Mouse (Mus musculus): Measurements from ENCODE around the gene Ppp1r8.
"Not testable (repeated sequence)": the region's sequence is repeated elsewhere in the genome, so short reads cannot be mapped to it uniquely, and the experiment has no call there.

Ppp1r8 gene

DNA sequence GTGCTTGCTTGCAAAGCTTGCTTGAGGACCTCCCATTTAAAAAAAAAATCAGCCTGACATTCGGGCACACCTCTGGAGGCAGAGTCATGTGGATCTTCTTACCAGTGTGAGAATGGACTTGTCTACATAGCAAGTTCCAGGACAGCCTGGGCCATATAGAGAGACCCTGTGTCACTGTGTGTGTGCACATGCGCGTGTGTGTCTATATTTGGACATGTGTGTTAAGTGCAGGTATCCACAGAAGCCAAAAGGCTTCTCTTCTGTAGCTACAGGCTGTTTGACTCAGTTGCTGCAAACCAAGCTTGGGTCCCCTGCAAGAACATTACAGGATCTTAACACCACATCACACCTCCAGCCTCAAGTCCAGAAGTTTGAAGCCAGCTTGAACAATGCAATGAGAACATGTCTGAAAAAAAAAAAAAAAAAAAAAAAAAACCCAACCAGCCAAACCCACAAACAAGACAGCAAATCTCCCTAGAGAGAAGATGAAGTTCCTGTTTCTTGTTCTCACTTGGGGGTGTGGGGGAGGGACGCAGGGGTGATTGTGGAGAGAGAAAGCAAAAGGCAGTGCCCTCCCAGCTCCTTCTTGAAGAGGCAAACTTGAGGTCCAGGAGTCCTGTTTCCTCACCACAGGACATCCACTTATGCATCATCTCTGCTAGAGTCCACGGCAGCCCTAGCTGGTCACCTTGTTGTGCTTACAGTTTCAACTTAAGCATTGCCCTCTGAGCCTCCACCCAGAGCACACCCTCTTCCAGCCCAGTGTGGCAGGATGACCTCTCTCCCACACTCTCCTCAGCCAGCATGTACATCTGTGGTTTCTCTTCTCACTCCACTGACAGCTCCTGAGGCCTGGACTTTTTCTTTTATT is 35.0 kb downstream of the Ppp1r8 start:
- intact Hi-C loops (cut with DNase I) = no loop called here

DNA sequence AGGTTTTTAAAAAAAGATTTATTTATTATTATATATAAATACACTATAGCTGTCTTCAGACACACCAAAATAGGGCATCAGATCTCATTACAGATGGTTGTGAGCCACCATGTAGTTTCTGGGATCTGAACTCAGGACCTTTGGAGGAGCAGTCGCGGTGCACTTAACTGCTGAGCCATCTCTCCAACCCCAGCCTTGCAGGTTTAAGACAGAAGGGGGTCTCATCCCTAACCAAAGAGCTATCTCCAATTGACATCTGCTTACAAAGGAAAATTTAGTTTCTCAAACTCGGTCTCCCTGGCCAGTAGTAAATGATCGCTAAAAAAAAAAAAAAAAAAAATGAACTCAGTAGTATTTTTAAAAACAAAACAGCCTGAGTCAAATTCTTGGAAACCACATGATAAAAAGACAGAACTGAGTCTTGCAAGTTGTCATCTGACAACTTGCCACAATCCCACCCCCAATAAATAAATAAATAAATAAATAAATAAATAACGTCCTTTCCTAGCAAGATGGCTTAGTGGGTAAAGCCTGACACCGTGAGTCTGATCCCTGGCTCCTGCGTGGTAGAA is 36.3 kb downstream of the Ppp1r8 start:
- intact Hi-C loops (cut with DNase I) = no loop called here

DNA sequence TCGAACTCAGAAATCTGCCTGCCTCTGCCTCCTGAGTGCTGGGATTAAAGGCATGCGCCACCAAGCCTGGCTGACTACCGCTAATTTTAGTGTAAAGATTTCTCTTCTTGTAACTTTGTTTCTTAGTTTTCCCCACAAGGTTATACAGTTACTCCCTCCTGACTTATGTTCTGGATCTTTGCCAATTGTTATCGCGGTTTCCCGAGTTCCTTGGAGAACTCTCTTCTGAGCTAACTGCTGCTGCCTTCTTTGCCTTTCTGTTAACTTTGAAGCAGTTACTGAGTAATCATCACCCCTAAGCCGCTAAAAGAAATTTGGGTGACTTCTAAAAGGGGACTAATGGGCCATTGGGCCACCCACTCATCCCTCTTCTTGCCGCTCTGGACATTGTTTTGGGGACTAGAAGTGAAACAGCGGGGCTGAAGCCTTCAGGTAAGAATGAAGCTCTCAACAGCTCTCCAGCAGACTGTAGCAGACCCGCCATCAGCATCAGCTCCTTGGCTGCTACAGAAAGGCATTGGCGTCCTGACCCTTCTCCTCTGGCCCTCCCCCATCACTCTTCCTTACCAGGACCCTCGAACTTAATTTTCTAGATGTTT is 37.3 kb downstream of the Ppp1r8 start:
- intact Hi-C loops (cut with DNase I) = no loop called here

DNA sequence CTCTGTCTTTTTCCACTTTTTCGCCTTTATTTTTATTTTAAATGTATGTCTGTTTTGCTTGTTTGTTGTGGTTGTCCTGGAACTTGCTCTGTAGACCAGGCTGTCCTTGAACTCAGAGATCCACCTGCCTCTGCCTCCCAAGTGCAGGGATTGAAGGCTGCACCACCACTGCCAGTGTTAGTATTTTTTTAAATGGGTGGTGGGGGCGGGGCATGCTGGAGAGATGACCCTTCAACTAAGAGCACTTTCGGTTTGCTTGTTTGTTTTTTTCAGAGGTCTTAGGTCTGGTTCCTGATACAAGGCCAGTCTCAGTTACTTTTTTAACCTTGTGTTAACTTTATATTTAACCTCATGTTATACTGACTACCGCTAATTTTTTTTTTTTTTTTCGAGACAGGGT is 37.8 kb downstream of the Ppp1r8 start:
- intact Hi-C loops (cut with DNase I) = no loop called here

DNA sequence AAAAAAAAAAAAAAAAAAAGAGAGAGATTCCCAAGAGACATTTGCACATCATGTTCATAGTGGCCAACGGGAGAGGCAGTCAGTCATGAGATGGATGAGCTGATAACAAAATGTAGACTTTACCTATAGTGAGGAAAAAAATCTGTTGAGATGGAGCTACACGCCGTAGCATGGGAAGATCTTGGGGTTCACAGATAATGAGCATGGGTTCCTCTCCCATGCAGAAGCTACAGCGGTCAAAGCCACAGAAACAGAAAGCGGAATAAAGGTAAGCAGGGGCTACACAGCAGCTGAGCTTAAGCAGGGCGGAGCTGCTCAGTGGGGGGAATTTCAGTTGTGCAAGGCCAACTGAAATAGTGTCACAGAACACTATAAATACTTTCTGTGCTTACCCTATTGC is 38.6 kb downstream of the Ppp1r8 start:
- intact Hi-C loops (cut with DNase I) = no loop called here

DNA sequence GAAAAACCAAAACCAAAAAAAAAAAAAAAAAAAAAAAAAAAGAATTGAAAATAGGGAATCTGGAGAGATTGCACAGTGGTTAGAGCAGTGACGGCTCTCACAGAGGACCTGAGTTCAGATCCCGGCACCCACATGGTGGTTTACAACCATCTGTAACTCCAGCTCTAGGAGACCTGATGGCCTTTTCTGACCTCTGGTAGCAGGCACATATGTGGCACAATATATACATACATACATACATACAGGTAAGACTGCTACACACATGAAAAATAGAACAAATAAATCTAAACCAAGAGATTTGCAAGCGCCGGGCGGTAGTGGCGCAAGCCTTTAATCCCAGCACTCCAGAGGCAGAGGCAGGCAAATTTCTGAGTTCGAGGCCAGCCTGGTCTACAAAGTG is 39.1 kb downstream of the Ppp1r8 start:
- intact Hi-C loops (cut with DNase I) = no loop called here

DNA sequence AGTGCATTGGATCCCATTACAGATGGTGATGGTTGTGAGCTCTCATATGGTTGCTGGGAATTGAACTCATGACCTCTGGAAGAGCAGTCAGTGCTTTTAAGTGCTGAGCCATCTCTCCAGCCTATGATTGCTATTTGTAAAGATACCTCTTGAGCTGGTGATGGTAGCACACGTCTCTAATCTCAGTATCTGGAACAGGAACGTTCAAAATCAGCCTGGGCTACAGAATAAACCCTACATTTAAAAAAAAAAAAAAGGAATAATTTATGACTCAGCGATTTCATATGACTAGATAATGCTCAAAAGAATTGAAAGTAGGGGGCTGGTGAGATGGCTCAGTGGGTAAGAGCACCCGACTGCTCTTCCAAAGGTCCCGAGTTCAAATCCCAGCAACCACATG is 39.8 kb downstream of the Ppp1r8 start:
- intact Hi-C loops (cut with DNase I) = no loop called here

DNA sequence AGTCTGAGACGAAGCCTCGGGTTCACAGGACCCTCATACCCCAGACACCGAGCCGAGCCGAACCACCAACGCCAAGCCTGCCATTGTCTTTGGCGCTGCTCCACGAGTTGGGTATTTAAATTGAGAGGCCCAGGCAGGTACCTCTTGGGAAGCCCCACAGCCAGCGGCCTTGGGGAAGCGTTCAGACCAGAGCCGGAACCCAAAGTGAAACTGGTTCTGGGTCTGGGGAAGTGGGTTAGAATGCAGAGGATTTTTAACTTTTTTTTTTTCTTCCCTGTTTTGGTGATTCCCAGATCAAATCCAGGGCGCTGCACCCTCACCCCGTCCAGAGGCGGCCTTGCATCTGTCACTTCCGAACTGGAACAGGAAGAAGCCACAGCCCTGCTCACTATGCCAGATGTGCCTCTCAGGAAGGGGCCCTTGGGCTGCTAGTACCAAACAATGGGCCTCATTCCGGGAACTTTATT is 40.8 kb downstream of the Ppp1r8 start:
- intact Hi-C loops (cut with DNase I) = no loop called here

DNA sequence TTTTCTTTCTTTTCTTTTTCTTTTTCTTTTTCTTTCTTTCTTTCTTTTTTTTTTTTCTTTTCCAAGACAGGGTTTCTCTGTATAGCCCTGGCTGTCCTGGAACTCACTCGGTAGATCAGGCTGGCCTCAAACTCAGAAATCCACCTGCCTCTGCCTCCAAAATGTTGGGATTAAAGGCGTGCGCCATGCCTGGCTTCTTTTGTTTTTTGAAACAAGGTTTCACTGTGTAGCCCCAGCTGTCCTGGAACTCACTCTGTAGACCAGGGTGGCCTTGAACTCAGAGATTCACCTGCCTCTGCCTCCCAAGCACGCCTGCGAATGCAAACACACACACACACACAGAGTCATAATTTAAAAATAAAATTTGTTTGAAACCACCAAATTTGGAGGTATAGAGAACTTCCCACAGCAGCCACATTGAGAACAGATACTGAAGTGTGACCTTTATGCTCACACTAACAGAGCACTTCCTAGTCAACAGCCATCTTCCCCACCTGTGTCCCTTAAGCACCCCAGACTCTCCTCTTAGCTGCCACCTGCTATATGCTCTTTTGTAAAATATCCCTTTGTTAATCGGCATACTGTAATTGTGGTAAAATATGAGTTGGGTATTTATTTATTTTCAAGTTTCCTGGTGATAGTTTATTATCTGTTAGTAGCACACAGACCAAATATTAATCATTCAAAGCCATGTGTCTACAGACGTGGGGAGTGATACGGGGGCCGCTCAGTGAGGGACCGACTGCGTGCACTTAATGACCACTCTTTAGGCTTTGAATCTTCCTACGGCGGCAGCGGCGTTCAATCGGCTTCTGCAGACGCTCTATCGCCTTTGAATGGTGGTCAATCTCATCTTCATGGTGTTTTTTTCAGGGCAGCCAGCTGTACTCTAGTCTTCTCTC is 41.5 kb downstream of the Ppp1r8 start:
- intact Hi-C loops (cut with DNase I) = no loop called here

DNA sequence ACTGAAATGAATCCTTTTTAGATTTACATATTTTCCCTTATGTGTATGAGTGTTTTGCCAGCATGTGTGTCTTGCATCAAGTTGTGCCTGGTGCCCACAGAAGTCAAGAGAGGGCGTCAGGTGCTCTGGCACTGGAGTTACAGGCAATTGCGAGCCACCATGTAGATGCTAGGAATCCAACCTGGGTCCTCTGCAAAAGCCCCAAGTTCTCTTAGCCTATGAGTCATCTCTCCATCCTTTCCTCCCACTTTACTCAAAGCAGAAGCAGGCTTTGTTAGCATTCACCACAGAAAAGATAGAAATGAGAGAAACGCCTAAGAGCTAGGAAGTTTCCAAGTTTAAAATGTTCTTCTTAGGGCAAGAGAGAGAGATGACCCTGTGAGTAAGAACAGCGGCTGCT is 43.1 kb downstream of the Ppp1r8 start:
- intact Hi-C loops (cut with DNase I) = no loop called here

DNA sequence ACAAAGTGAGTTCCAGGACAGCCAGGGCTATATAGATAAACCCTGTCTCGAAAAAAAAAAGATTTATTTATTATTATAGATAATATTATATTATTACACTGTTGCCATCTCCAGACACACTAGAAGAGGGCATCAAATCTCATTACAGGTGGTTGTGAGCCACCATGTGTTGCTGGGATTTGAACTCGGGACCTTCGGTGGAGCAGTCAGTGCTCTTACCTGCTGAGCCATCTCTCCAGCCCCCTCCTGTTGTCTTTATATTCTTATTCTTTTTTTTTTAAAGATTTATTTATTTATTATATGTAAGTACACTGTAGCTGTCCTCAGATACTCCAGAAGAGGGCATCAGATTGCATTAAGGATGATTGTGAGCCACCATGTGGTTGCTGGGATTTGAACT is 44.3 kb downstream of the Ppp1r8 start:
- intact Hi-C loops (cut with DNase I) = not testable (repeated sequence)

DNA sequence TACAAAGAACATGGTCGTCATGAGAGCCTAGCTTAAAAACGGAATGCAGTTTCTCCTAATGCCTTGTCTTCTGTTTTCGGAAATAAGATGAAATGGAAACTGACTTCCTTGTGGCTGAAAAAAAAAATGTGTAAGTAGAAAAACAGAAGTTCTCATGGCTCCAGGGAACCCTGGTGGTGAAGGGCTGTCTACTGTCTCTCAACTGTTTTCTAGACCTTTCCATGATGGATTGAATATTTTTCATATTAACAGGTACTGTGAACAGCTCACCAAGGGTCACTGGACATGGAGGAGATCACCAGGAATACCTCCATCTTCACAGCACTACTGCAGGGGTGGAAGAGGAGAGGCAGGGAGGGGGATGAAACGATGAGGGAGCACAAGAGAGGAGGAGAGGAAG is 44.9 kb downstream of the Ppp1r8 start:
- intact Hi-C loops (cut with DNase I) = no loop called here

DNA sequence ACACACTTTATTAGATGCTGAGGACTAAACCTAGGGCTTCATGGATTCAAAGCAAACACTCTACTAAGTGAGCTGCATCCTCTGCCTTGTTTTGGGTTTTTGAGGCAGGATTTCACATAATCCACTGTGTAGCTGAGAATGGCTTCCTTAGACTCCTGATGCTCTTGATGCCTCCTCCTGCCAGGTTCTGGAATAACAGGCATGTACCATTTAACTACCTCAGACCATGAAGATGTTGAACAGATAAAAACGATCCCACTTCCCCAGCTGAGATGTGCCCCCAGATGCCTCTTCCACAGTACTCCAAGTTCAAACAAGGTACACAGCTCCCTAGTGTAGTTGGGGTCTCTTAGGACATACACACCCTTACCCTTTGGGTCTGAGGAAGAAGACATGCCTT is 45.5 kb downstream of the Ppp1r8 start:
- intact Hi-C loops (cut with DNase I) = no loop called here

DNA sequence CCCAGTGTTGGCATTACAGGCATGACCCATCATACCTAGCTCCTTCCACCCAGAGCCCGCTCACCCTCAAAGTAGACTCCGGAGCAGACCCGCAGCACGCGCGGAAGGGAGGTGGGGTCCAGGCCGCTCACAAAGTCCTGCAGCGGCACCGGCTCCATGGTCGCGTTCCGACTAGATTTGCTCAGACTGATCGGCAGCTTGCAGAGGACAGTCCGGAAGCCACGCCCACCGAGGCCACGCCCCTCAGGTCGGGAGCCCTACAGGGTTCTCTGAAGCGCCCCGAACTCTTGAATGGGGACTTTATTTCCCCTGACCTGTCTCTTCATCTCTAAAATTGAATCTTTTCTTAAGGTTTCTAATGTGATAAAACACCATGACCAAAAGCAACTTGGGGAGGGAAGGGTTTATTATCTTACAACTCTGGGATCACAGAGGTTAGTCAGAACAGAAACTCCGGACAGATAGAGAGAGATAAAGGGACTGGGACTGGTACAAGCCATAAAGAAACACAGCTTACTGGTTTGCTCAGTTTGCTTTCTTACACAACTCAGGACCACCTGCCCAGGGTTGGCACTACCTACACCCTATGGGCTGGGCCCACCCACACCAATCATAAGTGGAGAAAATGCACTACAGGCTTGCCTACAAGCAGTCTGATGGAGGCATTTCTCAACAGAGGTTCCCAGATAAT is 46.6 kb downstream of the Ppp1r8 start, which contains the start of gene Themis2:
TSS of gene Themis2 (minus strand) at position 192 of the 691 bp plus-strand sequence.
- intact Hi-C loops (cut with DNase I) = no loop called here

DNA sequence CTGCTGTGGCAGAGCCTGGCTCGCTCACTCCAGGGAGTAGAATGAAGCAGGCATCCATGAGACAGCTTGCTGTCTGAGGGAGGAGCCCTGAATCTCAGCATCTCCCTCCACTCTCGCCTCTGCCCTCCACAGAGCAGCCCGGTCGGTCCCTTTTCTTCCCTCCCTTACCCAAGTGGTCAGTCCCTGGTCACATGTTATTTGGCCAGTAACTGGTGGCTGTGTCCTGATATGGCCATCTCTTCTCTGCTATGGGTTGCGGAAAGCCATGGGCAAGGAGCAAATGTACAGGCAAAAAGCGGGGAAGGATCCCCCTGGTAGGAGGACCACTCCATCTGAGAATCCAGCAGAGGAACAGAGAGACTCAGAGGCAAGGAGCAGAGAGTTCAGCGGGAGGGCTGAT is 47.8 kb downstream of the Ppp1r8 start:
- intact Hi-C loops (cut with DNase I) = no loop called here

DNA sequence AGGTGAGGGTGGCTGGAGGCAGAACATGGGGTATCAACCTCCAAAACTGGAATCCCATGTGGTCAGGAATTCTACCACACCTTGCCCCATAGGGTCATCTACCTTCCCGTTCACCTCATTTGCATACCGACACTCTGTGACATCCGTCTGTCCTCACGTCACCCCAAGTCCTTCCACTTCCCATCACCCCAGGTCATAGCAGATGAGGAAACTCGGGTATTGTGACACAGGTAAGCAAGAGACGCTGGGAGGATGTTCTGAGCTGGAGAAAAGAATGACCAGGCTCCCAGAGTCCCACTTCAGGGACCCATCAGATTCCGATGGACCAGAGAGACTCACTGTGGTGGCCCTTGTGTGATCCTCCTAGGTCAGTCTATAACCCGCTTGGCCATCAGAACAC is 48.2 kb downstream of the Ppp1r8 start:
- intact Hi-C loops (cut with DNase I) = no loop called here

DNA sequence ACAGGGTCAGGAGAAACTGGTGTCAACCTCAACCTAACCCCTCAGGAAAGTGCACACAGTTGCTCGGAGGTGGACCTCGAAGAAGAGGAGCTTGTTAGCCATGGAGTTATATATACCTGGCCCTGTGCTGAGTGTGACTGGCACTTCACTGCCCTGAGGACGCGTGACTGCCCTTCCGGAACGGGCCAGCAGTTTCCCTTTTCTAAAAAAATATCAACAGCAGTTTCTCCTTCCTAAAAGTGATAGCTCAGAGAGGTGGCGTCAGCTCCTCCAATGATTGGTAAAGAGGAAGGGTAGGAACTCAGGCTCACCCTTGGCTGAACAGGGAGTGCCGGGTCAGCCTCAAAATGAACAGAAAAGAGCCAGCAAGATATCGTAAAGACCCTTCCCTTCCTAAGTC is 48.9 kb downstream of the Ppp1r8 start:
- intact Hi-C loops (cut with DNase I) = no loop called here

DNA sequence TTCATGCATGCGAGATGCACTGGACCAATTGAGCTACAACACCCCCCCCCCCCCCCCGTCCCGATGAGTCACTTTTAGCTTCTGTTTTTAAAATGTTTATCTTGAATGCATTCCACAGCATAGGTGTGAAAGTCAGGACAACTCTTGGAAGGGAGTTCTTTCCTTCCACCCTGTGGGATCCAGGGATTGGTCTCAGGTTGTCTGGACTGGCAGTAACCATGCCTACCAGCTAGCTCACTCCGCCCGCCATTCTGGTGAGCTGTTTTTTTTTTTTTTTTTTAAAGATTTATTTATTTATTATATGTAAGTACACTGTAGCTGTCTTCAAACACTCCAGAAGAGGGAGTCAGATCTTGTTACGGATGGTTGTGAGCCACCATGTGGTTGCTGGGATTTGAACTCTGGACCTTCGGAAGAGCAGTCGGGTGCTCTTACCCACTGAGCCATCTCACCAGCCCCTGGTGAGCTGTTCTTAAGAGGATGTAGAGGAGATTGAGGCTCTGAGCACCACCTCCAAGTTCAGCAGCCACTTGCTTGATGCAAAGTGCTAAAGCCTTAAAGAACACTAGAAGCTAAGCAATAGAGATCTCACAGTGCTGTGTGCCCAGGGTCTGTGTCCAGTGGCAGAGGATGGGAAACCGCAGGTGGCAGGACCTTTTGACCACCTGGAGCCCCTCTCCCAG is 49.5 kb downstream of the Ppp1r8 start:
- intact Hi-C loops (cut with DNase I) = not testable (repeated sequence)

DNA sequence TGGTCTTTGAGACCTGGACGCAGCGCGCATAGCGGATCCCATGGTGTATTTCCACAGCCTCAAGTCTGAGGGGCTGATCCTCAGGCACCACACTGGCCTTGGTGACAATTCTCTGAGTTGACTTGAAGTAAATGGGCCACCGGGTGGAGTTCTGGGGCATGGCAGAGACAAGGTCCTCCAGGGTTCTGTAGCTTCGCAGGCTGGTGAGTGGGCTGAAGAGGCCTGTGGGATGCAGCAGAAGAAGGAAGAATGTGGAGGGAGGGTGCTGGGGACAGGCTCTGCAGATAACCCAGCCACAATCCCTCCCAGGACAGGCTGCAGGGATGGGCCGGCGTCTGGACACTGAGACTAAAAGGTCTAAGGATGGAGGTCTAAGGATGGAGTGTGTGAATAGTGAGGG is 53.2 kb downstream of the Ppp1r8 start:
- intact Hi-C loops (cut with DNase I) = no loop called here

DNA sequence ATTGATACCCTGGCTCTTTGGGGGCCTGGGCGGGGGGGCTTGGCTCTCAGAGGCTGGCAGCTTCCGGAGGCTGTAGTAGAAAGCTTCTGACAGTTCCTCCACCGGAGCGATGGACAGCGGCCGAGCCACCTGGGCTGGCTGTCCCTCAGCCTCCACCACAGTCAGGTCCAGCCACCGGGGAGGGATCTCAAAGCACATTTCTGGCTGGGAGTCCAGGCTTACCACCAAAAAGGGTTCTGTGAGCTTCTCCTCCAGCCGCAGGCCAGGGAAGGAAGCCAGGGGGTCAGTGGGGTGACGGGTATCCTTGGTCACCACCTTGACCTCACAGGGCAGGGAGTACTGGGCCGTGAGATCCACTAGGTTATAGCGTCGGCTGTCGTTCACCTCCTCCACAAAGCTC is 57.7 kb downstream of the Ppp1r8 start:
- intact Hi-C loops (cut with DNase I) = no loop called here
